Mouse (Mus musculus) liver, embryonic 14.5 days (tissue): ENCODE data around the gene Gabbr2.

ENCODE experiments used
- CTCF ChIP-seq: IDR thresholded peaks from 2 replicates; pipeline ENCODE4 v1.5.1; 2016; ENCODE audit warnings: antibody characterized with exemption, low read depth, control low read depth
- EP300 ChIP-seq: IDR thresholded peaks from 2 replicates; pipeline ENCODE4 v1.6.1; 2016; ENCODE audit warnings: antibody characterized with exemption, low read depth

DNA sequence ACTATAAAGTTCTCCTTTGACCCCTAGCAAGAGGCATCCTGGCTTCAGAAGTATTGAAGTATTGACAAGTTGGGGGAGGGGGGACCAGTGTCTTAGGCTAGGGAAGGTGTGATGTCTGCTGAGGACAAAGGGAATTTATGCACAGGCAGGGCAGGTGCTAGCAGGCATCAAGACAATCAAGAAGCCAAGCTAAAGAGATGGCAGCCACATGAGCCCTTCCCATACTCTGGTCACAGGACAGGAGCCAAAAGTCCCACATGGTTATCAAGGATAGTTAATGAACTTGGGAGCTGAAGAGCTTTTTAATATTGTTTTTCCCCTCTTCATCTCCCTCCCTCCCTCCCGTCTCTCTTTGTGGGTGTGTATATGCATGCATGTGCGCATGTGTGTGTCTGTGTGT lies 30.3 kb downstream of the Gabbr2 start:
- TF ChIP-seq CTCF: no peak
- TF ChIP-seq EP300: no peak
